Mouse (Mus musculus) bone marrow macrophage, adult 2 months (primary cell): Measurements from ENCODE around the gene Limk1.

Experiments used
- CTCF ChIP-seq: IDR thresholded peaks from 2 replicates; pipeline ENCODE4 v1.5.1; 2012; ENCODE audit warnings: low read depth, mild to moderate bottlenecking, low read length, moderate library complexity
- POLR2A ChIP-seq: IDR thresholded peaks from 2 replicates; pipeline ENCODE4 v1.6.1; 2012; ENCODE audit warnings: mild to moderate bottlenecking, low read depth, low read length, borderline replicate concordance

DNA sequence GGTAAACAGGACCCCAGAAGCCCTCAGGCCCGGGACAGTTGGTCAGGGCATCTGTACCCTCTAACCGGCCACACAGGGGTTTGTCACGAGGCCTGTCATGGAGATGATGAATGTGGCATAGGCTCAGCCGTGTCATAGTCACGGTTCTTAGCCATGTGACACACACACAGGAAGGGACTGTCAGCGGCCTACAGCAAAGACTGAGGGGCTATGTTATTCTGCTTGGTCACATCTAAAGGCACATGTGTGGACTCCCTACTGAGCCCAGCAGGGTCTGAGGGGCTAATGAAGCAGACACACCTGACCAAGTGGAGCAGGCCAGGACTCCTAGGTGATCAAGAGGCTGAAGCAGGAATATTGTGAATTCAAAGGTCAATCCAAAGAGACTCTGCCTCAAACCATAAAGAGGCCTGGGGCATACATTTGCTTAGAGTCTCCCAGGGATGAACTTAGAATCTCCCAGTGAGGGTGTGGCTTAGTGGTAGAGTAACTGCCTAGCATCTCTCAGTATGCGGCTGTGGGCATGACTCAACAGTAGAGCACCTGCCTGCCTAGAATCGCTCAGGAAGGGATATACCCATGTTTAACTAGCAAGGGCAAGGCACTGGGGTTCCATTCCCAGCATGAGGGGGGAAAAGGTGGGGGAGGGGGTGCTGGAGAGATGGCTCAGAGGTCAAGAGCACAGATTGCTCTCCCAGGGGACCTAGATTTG, 76.4 kb downstream of the Limk1 start:
- no peak for TF ChIP-seq CTCF
- no peak for TF ChIP-seq POLR2A
